Mouse (Mus musculus): Measurements from ENCODE around the gene Gm27021. TPM values are rescaled to one million over a fixed set of nuclear protein-coding genes. Genes with fewer than 3 reads are reported as not detected.
"Not testable (repeated sequence)": the region's sequence is repeated elsewhere in the genome, so short reads cannot be mapped to it uniquely, and the experiment has no call there.

The Gm27021 gene
- polyA plus RNA-seq, 1 experiment from 2014 or later = 2.3 TPM

DNA sequence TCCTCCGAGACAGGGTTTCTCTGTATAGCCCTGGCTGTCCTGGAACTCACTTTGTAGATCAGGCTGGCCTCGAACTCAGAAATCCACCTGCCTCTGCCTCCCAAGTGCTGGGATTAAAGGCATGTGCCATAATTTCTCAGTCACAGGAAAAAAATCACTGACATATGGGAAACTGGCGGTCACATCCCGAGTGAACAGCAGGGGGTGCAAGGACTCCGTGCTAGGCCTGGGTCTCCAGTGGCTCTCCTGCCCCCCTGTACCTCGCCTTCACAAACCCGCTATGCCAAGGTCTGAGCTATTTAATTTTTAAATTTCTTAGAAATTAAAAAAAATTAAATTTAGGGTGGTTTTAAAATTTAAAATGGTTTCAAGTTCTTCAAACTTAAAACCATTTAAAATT is 12.5 kb upstream of the Gm27021 start:
- not testable (repeated sequence) for H3K9ac ChIP-seq (ENCODE audit: low read length); H3K9me3 ChIP-seq (ENCODE audit: control insufficient read depth, low read length); H3K27ac ChIP-seq (ENCODE audit: low read depth, low read length); H3K4me2 ChIP-seq (ENCODE audit: low read depth); ATAC-seq (ENCODE audit: insufficient read depth, low FRiP score, low TSS enrichment); H3K4me3 ChIP-seq (ENCODE audit: low read depth, low read length); H3K4me1 ChIP-seq (ENCODE audit: control insufficient read depth, insufficient read depth, low read length); H3K27me3 ChIP-seq (ENCODE audit: control insufficient read depth, insufficient read depth, low read length); H3K36me3 ChIP-seq (ENCODE audit: control insufficient read depth, insufficient read depth, low read length)
- DNase-seq (ENCODE audit: low spot score) = peak; percentile 45
- WGBS = 66% methylated on average over 7 of the region's 7 CpGs

- DNase-seq (ENCODE audit: low spot score) (no peak), ATAC-seq (ENCODE audit: insufficient read depth, low FRiP score, low TSS enrichment) (no peak)
- no peak overlapping the region for H3K9ac ChIP-seq (ENCODE audit: low read length)
- H3K9me3 ChIP-seq (ENCODE audit: control insufficient read depth, low read length) = no peaks in the 10 kb centered on the region
- H3K4me3 ChIP-seq (ENCODE audit: low read depth, low read length) = no peak overlapping the region
- no peaks in the 10 kb centered on the region for H3K4me1 ChIP-seq (ENCODE audit: control insufficient read depth, insufficient read depth, low read length)
- no peak overlapping the region for H3K4me2 ChIP-seq (ENCODE audit: low read depth)
- H3K36me3 ChIP-seq (ENCODE audit: control insufficient read depth, insufficient read depth, low read length) = no peaks in the 10 kb centered on the region
- H3K27me3 ChIP-seq (ENCODE audit: control insufficient read depth, insufficient read depth, low read length) = no peaks in the 10 kb centered on the region
- H3K27ac ChIP-seq (ENCODE audit: low read depth, low read length) = no peak overlapping the region
- WGBS = 61% methylated on average over 11 of the region's 11 CpGs
These were observed 11.9 kb upstream of the Gm27021 start for GRCm38 (mm10) chr8:120679629-120680387.

- Histone ChIP-seq H3K4me1 (ENCODE audit: control insufficient read depth, insufficient read depth, low read length) (no peaks in the 10 kb centered on the region), H3K4me2 (ENCODE audit: low read depth) (no peak overlapping the region), H3K36me3 (ENCODE audit: control insufficient read depth, insufficient read depth, low read length) (peaks cover 2% of the 10 kb centered on the region), H3K27ac (ENCODE audit: low read depth, low read length) (no peak overlapping the region), H3K4me3 (ENCODE audit: low read depth, low read length) (no peak overlapping the region), H3K9ac (ENCODE audit: low read length) (no peak overlapping the region), H3K27me3 (ENCODE audit: control insufficient read depth, insufficient read depth, low read length) (no peaks in the 10 kb centered on the region), H3K9me3 (ENCODE audit: control insufficient read depth, low read length) (no peaks in the 10 kb centered on the region)
- DNase-seq (ENCODE audit: low spot score) (peak; percentile 88), ATAC-seq (ENCODE audit: insufficient read depth, low FRiP score, low TSS enrichment) (0 out of 2 replicates have a peak, but pooled peaks have one; percentile 45)
- WGBS = 15% methylated on average over 10 of the region's 10 CpGs
These were observed 10.6 kb upstream of the Gm27021 start for GRCm38 (mm10) chr8:120678447-120678846.

GRCm38 (mm10) chr8:120675718-120676117 is 7.8 kb upstream of the Gm27021 start:
- 70% methylated on average over 8 of the region's 8 CpGs for WGBS
- H3K9ac ChIP-seq (ENCODE audit: low read length) = no peak overlapping the region
- DNase-seq (ENCODE audit: low spot score) (no peak), ATAC-seq (ENCODE audit: insufficient read depth, low FRiP score, low TSS enrichment) (no peak)
- no peaks in the 10 kb centered on the region for H3K4me1 ChIP-seq (ENCODE audit: control insufficient read depth, insufficient read depth, low read length)
- no peaks in the 10 kb centered on the region for H3K27me3 ChIP-seq (ENCODE audit: control insufficient read depth, insufficient read depth, low read length)
- H3K36me3 ChIP-seq (ENCODE audit: control insufficient read depth, insufficient read depth, low read length) = peaks cover 10% of the 10 kb centered on the region
- H3K4me2 ChIP-seq (ENCODE audit: low read depth) = no peak overlapping the region
- H3K4me3 ChIP-seq (ENCODE audit: low read depth, low read length) = no peak overlapping the region
- no peaks in the 10 kb centered on the region for H3K9me3 ChIP-seq (ENCODE audit: control insufficient read depth, low read length)
- no peak overlapping the region for H3K27ac ChIP-seq (ENCODE audit: low read depth, low read length)

DNA sequence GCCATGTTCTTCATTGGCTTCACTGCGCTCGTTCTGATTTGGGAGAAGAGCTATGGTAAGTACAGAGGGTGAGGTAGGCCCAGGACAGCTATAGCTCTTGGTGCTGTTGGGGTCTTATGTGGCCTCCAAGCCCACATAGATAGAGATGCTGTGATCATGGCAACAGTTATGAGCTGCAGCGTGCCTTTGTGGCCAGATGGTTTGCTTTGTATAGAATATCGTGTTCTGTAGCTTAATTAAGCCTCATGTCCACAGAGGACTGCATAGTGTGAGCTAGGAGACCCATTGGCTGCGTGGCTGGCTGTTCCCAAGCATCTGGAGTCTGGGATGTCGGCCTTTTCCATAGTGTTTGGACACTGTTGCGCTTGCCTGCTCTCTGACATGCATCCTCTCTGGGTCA is 5.4 kb upstream of the Gm27021 start:
- ATAC-seq (ENCODE audit: insufficient read depth, low FRiP score, low TSS enrichment) (no peak), DNase-seq (ENCODE audit: low spot score) (no peak)
- H3K36me3 ChIP-seq (ENCODE audit: control insufficient read depth, insufficient read depth, low read length) = peaks cover 10% of the 10 kb centered on the region
- H3K4me2 ChIP-seq (ENCODE audit: low read depth) = no peak overlapping the region
- no peak overlapping the region for H3K9ac ChIP-seq (ENCODE audit: low read length)
- H3K27ac ChIP-seq (ENCODE audit: low read depth, low read length) = no peak overlapping the region
- no peaks in the 10 kb centered on the region for H3K27me3 ChIP-seq (ENCODE audit: control insufficient read depth, insufficient read depth, low read length)
- 0 out of 2 replicates have a peak, but pooled peaks cover 2% of the 10 kb centered on the region for H3K4me1 ChIP-seq (ENCODE audit: control insufficient read depth, insufficient read depth, low read length)
- H3K9me3 ChIP-seq (ENCODE audit: control insufficient read depth, low read length) = no peaks in the 10 kb centered on the region
- H3K4me3 ChIP-seq (ENCODE audit: low read depth, low read length) = no peak overlapping the region
- WGBS = 94% methylated on average over 7 of the region's 7 CpGs

GRCm38 (mm10) chr8:120672626-120673229 is 4.8 kb upstream of the Gm27021 start:
- 91% methylated on average over 16 of the region's 16 CpGs for WGBS
- Histone ChIP-seq H3K4me3 (ENCODE audit: low read depth, low read length) (no peak overlapping the region), H3K27me3 (ENCODE audit: control insufficient read depth, insufficient read depth, low read length) (no peaks in the 10 kb centered on the region), H3K27ac (ENCODE audit: low read depth, low read length) (no peak overlapping the region), H3K4me1 (ENCODE audit: control insufficient read depth, insufficient read depth, low read length) (0 out of 2 replicates have a peak, but pooled peaks cover 2% of the 10 kb centered on the region), H3K36me3 (ENCODE audit: control insufficient read depth, insufficient read depth, low read length) (peaks cover 10% of the 10 kb centered on the region), H3K9ac (ENCODE audit: low read length) (no peak overlapping the region), H3K4me2 (ENCODE audit: low read depth) (no peak overlapping the region), H3K9me3 (ENCODE audit: control insufficient read depth, low read length) (no peaks in the 10 kb centered on the region)
- ATAC-seq (ENCODE audit: insufficient read depth, low FRiP score, low TSS enrichment) = no peak
- no peak for DNase-seq (ENCODE audit: low spot score)

- peaks cover 6% of the 10 kb centered on the region for H3K4me1 ChIP-seq (ENCODE audit: control insufficient read depth, insufficient read depth, low read length)
- no peaks in the 10 kb centered on the region for H3K27me3 ChIP-seq (ENCODE audit: control insufficient read depth, insufficient read depth, low read length)
- peaks cover 10% of the 10 kb centered on the region for H3K36me3 ChIP-seq (ENCODE audit: control insufficient read depth, insufficient read depth, low read length)
- 70% methylated on average over 6 of the region's 6 CpGs for WGBS
- no peak overlapping the region for H3K9ac ChIP-seq (ENCODE audit: low read length)
- no peak overlapping the region for H3K4me2 ChIP-seq (ENCODE audit: low read depth)
- no peak for ATAC-seq (ENCODE audit: insufficient read depth, low FRiP score, low TSS enrichment)
- DNase-seq (ENCODE audit: low spot score) = no peak
- H3K4me3 ChIP-seq (ENCODE audit: low read depth, low read length) = no peak overlapping the region
- no peaks in the 10 kb centered on the region for H3K9me3 ChIP-seq (ENCODE audit: control insufficient read depth, low read length)
- no peak overlapping the region for H3K27ac ChIP-seq (ENCODE audit: low read depth, low read length)
These were observed 3.9 kb upstream of the Gm27021 start for GRCm38 (mm10) chr8:120671775-120672174.

DNA sequence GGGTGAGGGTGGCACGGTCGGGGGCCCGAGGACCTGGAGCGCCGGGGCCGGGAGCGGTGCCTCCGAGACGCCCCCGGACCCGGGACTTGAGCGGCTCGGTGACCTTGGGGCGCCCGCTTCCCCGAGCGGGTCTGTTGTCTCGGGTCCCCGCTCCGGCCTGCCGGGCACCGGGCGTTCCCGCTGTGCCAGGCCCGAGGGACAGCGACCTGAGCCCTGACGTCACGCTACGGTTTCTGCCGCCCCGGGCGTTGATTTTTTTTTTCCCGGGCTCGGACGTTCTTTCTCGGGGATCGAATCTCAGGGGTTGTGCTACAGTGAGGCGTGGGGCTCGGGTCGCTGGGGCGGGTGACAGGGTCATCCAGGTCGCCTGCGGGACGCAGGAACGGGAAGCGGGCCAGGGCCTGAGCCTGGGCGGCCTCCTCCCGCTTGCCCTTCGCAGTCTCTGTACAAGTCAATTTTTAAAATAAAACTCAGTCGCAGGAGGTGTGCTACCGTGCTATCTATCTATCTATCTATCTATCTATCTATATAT is 561 bp upstream of the Gm27021 start, which contains the start of gene Emc8:
Gene Emc8 (minus strand): TSS at position 200 of the 532 bp plus-strand sequence.
- Histone ChIP-seq H3K27me3 (ENCODE audit: control insufficient read depth, insufficient read depth, low read length) (no peaks in the 10 kb centered on the region), H3K4me1 (ENCODE audit: control insufficient read depth, insufficient read depth, low read length) (peaks cover 13% of the 10 kb centered on the region), H3K36me3 (ENCODE audit: control insufficient read depth, insufficient read depth, low read length) (peaks cover 8% of the 10 kb centered on the region), H3K27ac (ENCODE audit: low read depth, low read length) (peak within 1 kb of the TSS; percentile 77), H3K9me3 (ENCODE audit: control insufficient read depth, low read length) (no peaks in the 10 kb centered on the region), H3K4me3 (ENCODE audit: low read depth, low read length) (peak within 1 kb of the TSS; percentile 96), H3K4me2 (ENCODE audit: low read depth) (peak within 1 kb of the TSS; percentile 74), H3K9ac (ENCODE audit: low read length) (peak within 1 kb of the TSS; percentile 93)
- WGBS = 1% methylated on average over 41 of the region's 51 CpGs
- ATAC-seq (ENCODE audit: insufficient read depth, low FRiP score, low TSS enrichment) (no peak), DNase-seq (ENCODE audit: low spot score) (no peak)

Measured in neural tube, embryonic 11.5 days (tissue).